Mouse (Mus musculus): ENCODE measurements around the gene C530008M17Rik. TPM values are rescaled to one million over a fixed set of nuclear protein-coding genes. Genes with fewer than 3 reads are reported as not detected.

The C530008M17Rik gene
- polyA plus RNA-seq, 1 experiment from 2014 or later = 5.7 TPM

GRCm38 (mm10) chr5:76744737-76745209, 88.5 kb downstream of the C530008M17Rik start:
- Histone ChIP-seq H3K4me3 (ENCODE audit: low read depth, low read length) (no peak overlapping the region), H3K9ac (ENCODE audit: low read depth, low read length) (no peak overlapping the region), H3K27ac (ENCODE audit: low read length) (no peak overlapping the region), H3K27me3 (ENCODE audit: control insufficient read depth, insufficient read depth, low read depth, low read length) (no peaks in the 10 kb centered on the region), H3K4me1 (ENCODE audit: control insufficient read depth, low read depth, low read length) (no peaks in the 10 kb centered on the region), H3K36me3 (ENCODE audit: control insufficient read depth, insufficient read depth) (no peaks in the 10 kb centered on the region), H3K9me3 (replicated peaks; ENCODE audit: control insufficient read depth, low read length) (no peaks in the 10 kb centered on the region), H3K4me2 (ENCODE audit: low read depth, low read length) (no peak overlapping the region)
- no peak for ATAC-seq (ENCODE audit: low read depth)
- 48% methylated on average over 9 of the region's 9 CpGs for WGBS (ENCODE audit: insufficient replicate concordance)

GRCm38 (mm10) chr5:76747851-76748250, 91.5 kb downstream of the C530008M17Rik start:
- H3K36me3 ChIP-seq (ENCODE audit: control insufficient read depth, insufficient read depth) = no peaks in the 10 kb centered on the region
- 64% methylated on average over 7 of the region's 7 CpGs for WGBS (ENCODE audit: insufficient replicate concordance)
- no peak for ATAC-seq (ENCODE audit: low read depth)

DNA sequence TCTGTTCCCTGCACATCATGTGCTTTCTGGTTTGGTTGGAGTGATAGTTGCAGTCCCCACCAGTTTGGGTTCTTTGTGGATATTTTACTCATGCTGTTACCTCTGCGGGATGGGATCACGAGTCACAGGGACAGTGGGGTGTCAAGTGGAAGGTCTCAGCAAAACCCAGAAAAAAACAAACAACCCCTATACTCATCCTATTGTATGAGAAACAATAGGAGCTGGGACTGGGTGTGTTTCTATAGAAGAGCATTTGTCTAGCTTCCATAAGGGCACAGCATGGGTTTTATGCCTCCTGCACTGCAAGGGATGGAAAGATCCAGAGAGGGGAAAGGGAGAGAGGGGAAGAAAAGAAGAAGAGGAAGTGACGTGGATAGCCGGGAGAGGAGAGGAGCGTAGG, 96.0 kb downstream of the C530008M17Rik start:
- Histone ChIP-seq H3K9me3 (replicated peaks; ENCODE audit: control insufficient read depth, low read length) (no peaks in the 10 kb centered on the region), H3K4me2 (ENCODE audit: low read depth, low read length) (no peak overlapping the region), H3K27me3 (ENCODE audit: control insufficient read depth, insufficient read depth, low read depth, low read length) (no peaks in the 10 kb centered on the region), H3K36me3 (ENCODE audit: control insufficient read depth, insufficient read depth) (no peaks in the 10 kb centered on the region), H3K9ac (ENCODE audit: low read depth, low read length) (no peak overlapping the region), H3K27ac (ENCODE audit: low read length) (no peak overlapping the region), H3K4me3 (ENCODE audit: low read depth, low read length) (no peak overlapping the region), H3K4me1 (ENCODE audit: control insufficient read depth, low read depth, low read length) (no peaks in the 10 kb centered on the region)
- no peak for ATAC-seq (ENCODE audit: low read depth)
- 72% methylated on average over 5 of the region's 5 CpGs for WGBS (ENCODE audit: insufficient replicate concordance)

More at GRCm38 (mm10) chr5:76747851-76748250, 91.5 kb downstream of the C530008M17Rik start:
- no peaks in the 10 kb centered on the region for H3K4me1 ChIP-seq (ENCODE audit: control insufficient read depth, low read depth, low read length)
- no peak overlapping the region for H3K9ac ChIP-seq (ENCODE audit: low read depth, low read length)
- no peaks in the 10 kb centered on the region for H3K27me3 ChIP-seq (ENCODE audit: control insufficient read depth, insufficient read depth, low read depth, low read length)
- H3K27ac ChIP-seq (ENCODE audit: low read length) = no peak overlapping the region
- no peaks in the 10 kb centered on the region for H3K9me3 ChIP-seq (replicated peaks; ENCODE audit: control insufficient read depth, low read length)
- H3K4me2 ChIP-seq (ENCODE audit: low read depth, low read length) = no peak overlapping the region
- no peak overlapping the region for H3K4me3 ChIP-seq (ENCODE audit: low read depth, low read length)

- no peaks in the 10 kb centered on the region for H3K27me3 ChIP-seq (ENCODE audit: control insufficient read depth, insufficient read depth, low read depth, low read length)
- H3K36me3 ChIP-seq (ENCODE audit: control insufficient read depth, insufficient read depth) = peaks cover 2% of the 10 kb centered on the region; the same call in 1 of the 2 replicates
- H3K4me2 ChIP-seq (ENCODE audit: low read depth, low read length) = no peak overlapping the region
- H3K4me3 ChIP-seq (ENCODE audit: low read depth, low read length) = no peak overlapping the region
- H3K9ac ChIP-seq (ENCODE audit: low read depth, low read length) = no peak overlapping the region
- WGBS (ENCODE audit: insufficient replicate concordance) = 70% methylated on average over 3 of the region's 3 CpGs
- no peaks in the 10 kb centered on the region; the same call in 1 of the 2 replicates for H3K4me1 ChIP-seq (ENCODE audit: control insufficient read depth, low read depth, low read length)
- no peaks in the 10 kb centered on the region for H3K9me3 ChIP-seq (replicated peaks; ENCODE audit: control insufficient read depth, low read length)
- no peak for ATAC-seq (ENCODE audit: low read depth)
- no peak overlapping the region for H3K27ac ChIP-seq (ENCODE audit: low read length)
These were observed 104.0 kb downstream of the C530008M17Rik start for GRCm38 (mm10) chr5:76760349-76760748.

DNA sequence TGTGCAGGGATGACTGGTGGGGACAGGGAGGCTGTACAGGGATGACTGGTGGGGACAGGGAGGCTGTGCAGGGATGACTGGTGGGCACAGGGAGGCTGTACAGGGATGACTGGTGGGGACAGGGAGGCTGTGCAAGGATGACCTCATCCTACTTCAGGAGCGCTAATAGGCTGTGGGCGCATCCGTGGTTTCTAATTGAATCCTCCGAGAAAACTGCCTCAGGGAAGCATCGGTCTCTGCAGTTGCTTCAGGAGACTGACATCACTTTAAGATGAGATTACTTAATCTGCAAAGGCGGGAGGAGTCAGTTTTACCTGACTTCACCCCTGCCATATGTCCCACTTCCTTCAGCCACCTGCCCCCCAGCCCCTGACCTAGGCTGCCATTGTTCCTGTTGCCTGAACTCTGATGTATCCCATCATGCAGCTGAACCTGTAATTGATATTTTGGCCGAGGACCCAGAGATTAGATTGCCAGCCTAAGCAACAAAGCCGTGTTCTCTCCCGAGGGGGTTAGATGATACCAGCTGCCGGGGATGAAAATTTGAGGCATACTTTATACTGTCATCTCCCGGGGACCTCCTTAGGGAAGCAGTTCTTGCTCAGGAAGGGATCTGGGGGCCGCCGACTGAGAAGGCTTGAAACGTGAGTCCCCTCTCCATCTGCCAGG, 105.9 kb downstream of the C530008M17Rik start:
- H3K4me1 ChIP-seq (ENCODE audit: control insufficient read depth, low read depth, low read length) = no peaks in the 10 kb centered on the region; the same call in 1 of the 2 replicates
- H3K27ac ChIP-seq (ENCODE audit: low read length) = no peak overlapping the region
- no peak overlapping the region for H3K4me3 ChIP-seq (ENCODE audit: low read depth, low read length)
- no peaks in the 10 kb centered on the region for H3K27me3 ChIP-seq (ENCODE audit: control insufficient read depth, insufficient read depth, low read depth, low read length)
- no peaks in the 10 kb centered on the region; the same call in 1 of the 2 replicates for H3K9me3 ChIP-seq (replicated peaks; ENCODE audit: control insufficient read depth, low read length)
- H3K9ac ChIP-seq (ENCODE audit: low read depth, low read length) = no peak overlapping the region
- WGBS (ENCODE audit: insufficient replicate concordance) = 81% methylated on average over 14 of the region's 14 CpGs
- H3K4me2 ChIP-seq (ENCODE audit: low read depth, low read length) = no peak overlapping the region
- peaks cover 3% of the 10 kb centered on the region; the same call in 1 of the 2 replicates for H3K36me3 ChIP-seq (ENCODE audit: control insufficient read depth, insufficient read depth)
- no peak for ATAC-seq (ENCODE audit: low read depth)

GRCm38 (mm10) chr5:76763148-76763701, 106.9 kb downstream of the C530008M17Rik start:
- H3K9me3 ChIP-seq (replicated peaks; ENCODE audit: control insufficient read depth, low read length) = no peaks in the 10 kb centered on the region; the same call in 1 of the 2 replicates
- no peak for ATAC-seq (ENCODE audit: low read depth)
- no peak overlapping the region for H3K27ac ChIP-seq (ENCODE audit: low read length)
- no peaks in the 10 kb centered on the region for H3K27me3 ChIP-seq (ENCODE audit: control insufficient read depth, insufficient read depth, low read depth, low read length)
- H3K4me1 ChIP-seq (ENCODE audit: control insufficient read depth, low read depth, low read length) = no peaks in the 10 kb centered on the region; the same call in 1 of the 2 replicates
- H3K36me3 ChIP-seq (ENCODE audit: control insufficient read depth, insufficient read depth) = peaks cover 3% of the 10 kb centered on the region; the same call in 1 of the 2 replicates
- no peak overlapping the region for H3K9ac ChIP-seq (ENCODE audit: low read depth, low read length)
- WGBS (ENCODE audit: insufficient replicate concordance) = 69% methylated on average over 10 of the region's 10 CpGs
- H3K4me2 ChIP-seq (ENCODE audit: low read depth, low read length) = no peak overlapping the region
- no peak overlapping the region for H3K4me3 ChIP-seq (ENCODE audit: low read depth, low read length)

DNA sequence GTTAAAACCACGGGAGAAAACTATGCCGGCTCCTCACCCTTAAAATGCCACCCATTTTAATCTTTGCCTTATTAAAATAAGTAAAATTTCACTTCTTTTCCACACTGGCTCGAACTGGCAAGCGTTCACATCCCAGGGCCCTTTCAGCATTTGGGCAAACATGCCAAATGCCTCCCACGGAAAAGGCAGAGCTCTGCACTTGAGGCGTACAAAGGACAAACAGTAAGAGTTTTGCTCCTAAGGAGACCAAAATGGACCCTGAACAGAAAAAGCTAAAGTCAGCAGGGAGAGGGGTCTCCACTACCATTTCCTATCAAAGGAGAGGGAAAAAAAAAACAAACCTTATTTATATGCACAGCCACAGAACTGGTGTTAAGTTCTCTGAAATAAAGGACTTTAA, 107.4 kb downstream of the C530008M17Rik start:
- 71% methylated on average over 6 of the region's 6 CpGs for WGBS (ENCODE audit: insufficient replicate concordance)
- no peaks in the 10 kb centered on the region for H3K27me3 ChIP-seq (ENCODE audit: control insufficient read depth, insufficient read depth, low read depth, low read length)
- H3K27ac ChIP-seq (ENCODE audit: low read length) = no peak overlapping the region
- no peaks in the 10 kb centered on the region; the same call in 1 of the 2 replicates for H3K4me1 ChIP-seq (ENCODE audit: control insufficient read depth, low read depth, low read length)
- H3K36me3 ChIP-seq (ENCODE audit: control insufficient read depth, insufficient read depth) = peaks cover 3% of the 10 kb centered on the region; the same call in 1 of the 2 replicates
- H3K4me3 ChIP-seq (ENCODE audit: low read depth, low read length) = no peak overlapping the region
- no peak overlapping the region for H3K4me2 ChIP-seq (ENCODE audit: low read depth, low read length)
- no peak for ATAC-seq (ENCODE audit: low read depth)
- no peak overlapping the region for H3K9ac ChIP-seq (ENCODE audit: low read depth, low read length)
- H3K9me3 ChIP-seq (replicated peaks; ENCODE audit: control insufficient read depth, low read length) = no peaks in the 10 kb centered on the region; the same call in 1 of the 2 replicates

DNA sequence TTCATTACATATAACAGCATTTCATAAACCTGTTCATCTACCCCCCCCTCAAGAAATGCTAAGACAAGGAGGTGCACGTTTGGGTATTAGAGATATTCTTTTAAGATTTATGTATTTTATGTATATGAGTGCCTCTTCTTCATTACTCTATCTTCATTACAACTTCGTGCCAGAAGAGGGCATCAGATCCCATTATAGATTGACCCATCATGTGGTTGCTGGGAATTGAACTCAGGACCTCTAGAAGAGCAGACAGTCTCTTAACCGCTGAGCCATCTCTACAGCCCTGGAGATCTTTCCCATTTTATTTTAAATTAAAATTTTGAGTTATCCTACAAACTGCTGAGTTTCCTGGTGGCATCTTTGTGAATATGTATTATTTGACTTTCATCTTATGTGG, 112.7 kb downstream of the C530008M17Rik start:
- no peaks in the 10 kb centered on the region; the same call in 1 of the 2 replicates for H3K9me3 ChIP-seq (replicated peaks; ENCODE audit: control insufficient read depth, low read length)
- H3K4me1 ChIP-seq (ENCODE audit: control insufficient read depth, low read depth, low read length) = no peaks in the 10 kb centered on the region
- WGBS (ENCODE audit: insufficient replicate concordance) = 61% methylated on average over 3 of the region's 3 CpGs
- no peaks in the 10 kb centered on the region for H3K27me3 ChIP-seq (ENCODE audit: control insufficient read depth, insufficient read depth, low read depth, low read length)
- H3K27ac ChIP-seq (ENCODE audit: low read length) = no peak overlapping the region
- no peak for ATAC-seq (ENCODE audit: low read depth)
- no peak overlapping the region for H3K4me3 ChIP-seq (ENCODE audit: low read depth, low read length)
- no peak overlapping the region for H3K4me2 ChIP-seq (ENCODE audit: low read depth, low read length)
- H3K36me3 ChIP-seq (ENCODE audit: control insufficient read depth, insufficient read depth) = peaks cover 3% of the 10 kb centered on the region; the same call in 1 of the 2 replicates
- no peak overlapping the region for H3K9ac ChIP-seq (ENCODE audit: low read depth, low read length)

DNA sequence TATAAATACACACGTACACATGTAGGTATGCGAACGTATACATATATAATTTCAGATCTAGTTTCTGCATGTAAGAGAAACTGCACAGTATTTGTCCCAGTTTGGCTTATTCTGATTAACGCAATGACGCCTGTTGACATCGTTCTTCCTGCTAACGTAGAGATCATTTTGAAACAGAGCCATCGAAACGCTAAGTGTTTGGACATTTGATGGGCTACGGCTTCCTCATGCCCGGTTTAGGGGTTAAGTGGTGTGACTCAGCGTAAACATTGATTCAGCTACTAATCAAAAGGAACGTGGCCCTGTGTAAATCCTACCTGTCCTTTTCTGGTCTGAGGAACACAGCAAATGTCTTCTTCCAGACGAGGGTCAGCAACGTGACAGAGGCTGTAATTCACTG, 113.3 kb downstream of the C530008M17Rik start:
- Histone ChIP-seq H3K4me3 (ENCODE audit: low read depth, low read length) (no peak overlapping the region), H3K9ac (ENCODE audit: low read depth, low read length) (no peak overlapping the region), H3K36me3 (ENCODE audit: control insufficient read depth, insufficient read depth) (peaks cover 3% of the 10 kb centered on the region; the same call in 1 of the 2 replicates), H3K4me2 (ENCODE audit: low read depth, low read length) (no peak overlapping the region), H3K4me1 (ENCODE audit: control insufficient read depth, low read depth, low read length) (no peaks in the 10 kb centered on the region), H3K27me3 (ENCODE audit: control insufficient read depth, insufficient read depth, low read depth, low read length) (no peaks in the 10 kb centered on the region), H3K27ac (ENCODE audit: low read length) (no peak overlapping the region), H3K9me3 (replicated peaks; ENCODE audit: control insufficient read depth, low read length) (no peaks in the 10 kb centered on the region; the same call in 1 of the 2 replicates)
- WGBS (ENCODE audit: insufficient replicate concordance) = 77% methylated on average over 15 of the region's 15 CpGs
- no peak for ATAC-seq (ENCODE audit: low read depth)
